Mouse (Mus musculus) lung, postnatal 0 days (tissue): ENCODE results near the gene Cep57. TPM values are rescaled to one million over a fixed set of nuclear protein-coding genes. Genes with fewer than 3 reads are reported as not detected.

ENCODE experiments used
- ATAC-seq: fragments of 200-750 bp; cut with Nextera tagmentation; 2 replicates; pipeline ENCODE4 v1.8.0; 2017; ENCODE audit warnings: moderate library complexity
- DNase-seq: peaks from one replicate; pipeline ENCODE4 v3.0.0-alpha.2; 2016; ENCODE audit warnings: low spot score
- H3K27ac ChIP-seq: fragments of 300-500 bp; sonication (generic); 2 replicates; pipeline ENCODE4 v1.5.1; 2014; ENCODE audit warnings: antibody characterized with exemption, mild to moderate bottlenecking, low read length, mixed read lengths
- H3K27me3 ChIP-seq: fragments of 300-500 bp; sonication (generic); replicated peaks from 2 replicates; pipeline ENCODE4 v1.6.1; 2014; ENCODE audit warnings: low read length, mixed read lengths; ENCODE audit not compliant: insufficient read depth
- H3K36me3 ChIP-seq: fragments of 300-500 bp; sonication (generic); 2 replicates; pipeline ENCODE4 v1.6.1; 2014; ENCODE audit warnings: low read length, mixed read lengths; ENCODE audit not compliant: insufficient read depth
- H3K4me1 ChIP-seq: fragments of 300-500 bp; sonication (generic); 2 replicates; pipeline ENCODE4 v1.6.1; 2014; ENCODE audit warnings: antibody characterized with exemption, low read depth, low read length, mixed read lengths; ENCODE audit not compliant: insufficient read depth
- H3K4me2 ChIP-seq: fragments of 300-500 bp; sonication (generic); replicated peaks from 2 replicates; pipeline ENCODE4 v1.6.1; 2014; ENCODE audit warnings: low read depth, mild to moderate bottlenecking, low read length, moderate library complexity, mixed read lengths
- H3K4me3 ChIP-seq: fragments of 300-500 bp; sonication (generic); 2 replicates; pipeline ENCODE4 v1.5.1; 2014; ENCODE audit warnings: low read depth, low read length
- H3K9ac ChIP-seq: fragments of 300-500 bp; sonication (generic); replicated peaks from 2 replicates; pipeline ENCODE4 v1.6.1; 2014; ENCODE audit warnings: low read depth, mild to moderate bottlenecking
- H3K9me3 ChIP-seq: fragments of 300-500 bp; sonication (generic); 2 replicates; pipeline ENCODE4 v1.6.1; 2016; ENCODE audit warnings: low read length, mixed read lengths
- CTCF ChIP-seq: IDR thresholded peaks from 2 replicates; pipeline ENCODE4 v1.5.1; 2016; ENCODE audit warnings: antibody characterized with exemption, mild to moderate bottlenecking
- EP300 ChIP-seq: IDR thresholded peaks from 2 replicates; pipeline ENCODE4 v1.6.1; 2016; ENCODE audit warnings: antibody characterized with exemption, mild to moderate bottlenecking, control low read depth
- WGBS: fragments of 180-500 bp; shearing (Covaris S2); extraction: QIAGEN DNeasy Blood & Tissue Kit; methylation state at CpG from one replicate; pipeline ENCODE4 v1.1.7; 2014; 5-methylcytosine and 5-hydroxymethylcytosine counted together
- polyA plus RNA-seq: library from polyadenylated mRNA; unstranded; fragments of >200 nt; fragmentation: Nextera tagmentation; extraction: Ambion mirVana; gene quantifications from 2 replicates; pipeline ENCODE4 v1.2.1, GENCODE M21; 2015

The Cep57 gene
- polyA plus RNA-seq, 1 experiment from 2014 or later, result 26.7 TPM

DNA sequence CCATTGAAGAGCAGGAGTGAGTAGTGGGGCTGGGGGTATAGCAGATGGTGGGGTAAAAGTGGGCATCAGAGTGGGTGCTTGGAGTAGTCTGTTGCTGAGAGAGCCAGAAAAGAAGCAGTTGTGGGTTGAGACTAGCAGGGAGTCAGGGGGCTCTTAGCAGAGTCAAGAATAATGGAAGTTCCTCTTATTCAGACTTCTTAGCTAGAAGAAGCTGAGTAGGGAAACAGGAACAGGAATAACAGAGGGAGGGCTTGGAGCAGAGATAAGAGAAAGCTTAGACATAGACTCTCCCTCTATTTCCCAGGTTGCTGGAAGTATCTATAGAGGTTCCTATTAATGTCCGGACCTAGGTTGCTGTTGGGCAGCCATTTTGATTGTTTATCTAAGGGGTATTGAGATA is 52.2 kb downstream of the Cep57 start:
- Histone ChIP-seq H3K4me3 (no peak overlapping the region), H3K36me3 (no peaks in the 10 kb centered on the region), H3K9me3 (no peaks in the 10 kb centered on the region), H3K4me1 (peaks cover 4% of the 10 kb centered on the region; the same call in 1 of the 2 replicates), H3K4me2 (no peak overlapping the region), H3K9ac (no peak overlapping the region), H3K27ac (no peak overlapping the region), H3K27me3 (no peaks in the 10 kb centered on the region)
- TF ChIP-seq CTCF (no peak), EP300 (no peak)
- ATAC-seq (no peak), DNase-seq (no peak)
- WGBS, result 83% methylated on average over 1 of the region's 1 CpGs

DNA sequence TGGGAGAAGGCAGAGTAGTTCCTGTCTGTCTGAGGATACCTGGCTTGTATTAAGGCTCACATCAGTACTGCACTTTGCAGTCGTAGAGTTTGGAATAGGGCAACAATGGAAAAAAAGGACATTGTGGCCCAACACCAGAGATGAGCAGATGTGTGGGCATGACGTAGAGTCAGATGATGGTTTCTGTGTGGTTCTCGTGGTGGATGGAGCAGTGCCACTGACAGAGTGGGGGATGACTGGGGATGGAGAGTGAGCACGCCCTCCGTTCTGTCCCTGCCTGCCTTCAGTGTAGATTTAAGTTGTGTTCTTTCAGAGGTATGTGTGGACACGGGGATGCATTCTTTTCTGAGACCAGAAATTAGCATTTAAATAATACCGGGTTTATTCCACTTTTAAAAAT is 60.3 kb downstream of the Cep57 start:
- no peak overlapping the region for H3K4me2 ChIP-seq
- TF ChIP-seq EP300 (no peak), CTCF (no peak)
- WGBS, result 87% methylated on average over 7 of the region's 7 CpGs

DNA sequence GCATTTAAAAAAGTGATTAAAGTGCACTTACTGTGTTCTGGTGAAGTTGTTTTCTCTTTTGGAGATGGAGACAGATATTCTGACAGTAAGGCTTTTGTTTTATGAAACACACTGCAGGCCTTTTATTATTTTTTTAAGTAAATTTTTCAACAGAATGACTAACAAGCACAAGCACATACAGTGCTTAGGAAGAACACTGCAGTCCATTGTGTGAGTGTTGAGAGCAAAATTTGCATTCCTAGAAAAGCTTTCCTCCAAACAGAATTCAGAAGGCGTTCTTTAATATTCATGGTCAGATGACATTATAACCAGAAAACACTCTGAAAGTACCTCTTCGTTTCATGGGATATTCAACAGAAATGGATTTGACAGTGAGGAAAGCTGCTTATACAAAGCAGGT is 61.3 kb downstream of the Cep57 start:
- no peaks in the 10 kb centered on the region for H3K4me1 ChIP-seq
- H3K36me3 ChIP-seq, result no peaks in the 10 kb centered on the region
- 61% methylated on average over 2 of the region's 2 CpGs for WGBS
- H3K27ac ChIP-seq, result no peak overlapping the region
- TF ChIP-seq CTCF (no peak), EP300 (no peak)
- H3K4me3 ChIP-seq, result no peak overlapping the region
- H3K4me2 ChIP-seq, result no peak overlapping the region
- no peaks in the 10 kb centered on the region for H3K27me3 ChIP-seq
- H3K9ac ChIP-seq, result no peak overlapping the region
- no peak for DNase-seq
- no peak for ATAC-seq
- H3K9me3 ChIP-seq, result no peaks in the 10 kb centered on the region

More for the DNA sequence above, 60.3 kb downstream of the Cep57 start:
- Histone ChIP-seq H3K9ac (no peak overlapping the region), H3K4me3 (no peak overlapping the region), H3K4me1 (no peaks in the 10 kb centered on the region), H3K36me3 (no peaks in the 10 kb centered on the region), H3K9me3 (no peaks in the 10 kb centered on the region), H3K27ac (no peak overlapping the region), H3K27me3 (no peaks in the 10 kb centered on the region)
- DNase-seq (no peak), ATAC-seq (no peak)

DNA sequence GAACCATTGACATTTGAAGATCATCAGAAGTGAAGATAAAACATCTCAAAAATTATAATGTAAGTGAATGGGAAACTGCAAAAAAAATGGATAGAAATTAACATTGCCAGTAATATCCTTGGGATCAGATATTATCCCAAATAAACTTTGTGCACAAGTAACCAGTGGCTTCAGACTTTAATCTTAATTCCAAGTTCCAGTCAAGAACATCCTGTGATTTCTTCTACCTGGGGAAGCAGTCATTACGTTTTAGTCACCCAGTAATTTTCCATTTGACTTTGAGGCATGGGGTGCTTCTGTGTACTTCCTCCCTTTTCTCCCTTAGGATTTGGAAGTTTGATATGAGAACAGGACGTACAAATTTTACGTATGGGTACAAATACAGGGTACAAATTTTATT is 66.5 kb downstream of the Cep57 start:
- 86% methylated on average over 3 of the region's 3 CpGs for WGBS
- Histone ChIP-seq H3K4me2 (no peak overlapping the region), H3K9ac (no peak overlapping the region), H3K36me3 (no peaks in the 10 kb centered on the region), H3K4me1 (no peaks in the 10 kb centered on the region), H3K4me3 (no peak overlapping the region), H3K9me3 (no peaks in the 10 kb centered on the region), H3K27me3 (no peaks in the 10 kb centered on the region), H3K27ac (no peak overlapping the region)
- no peak for TF ChIP-seq EP300
- no peak for TF ChIP-seq CTCF
- ATAC-seq (no peak), DNase-seq (no peak)

Other genes with a start within 250 kb of the Cep57 start
- 58.1 and 62.6 TPM in 2 replicates for gene Mtmr2, start 78.7 kb downstream of the Cep57 start, polyA plus RNA-seq
- gene Fam76b, start 609 bp upstream of the Cep57 start, polyA plus RNA-seq, result 17.0 and 17.7 TPM in 2 replicates